Mouse (Mus musculus) left cerebral cortex, postnatal 36 days (tissue): Measurements from ENCODE around the gene Slamf9. TPM values are rescaled to one million over a fixed set of nuclear protein-coding genes. Genes with fewer than 3 reads are reported as not detected.
A peak's percentile ranks its signal among the peaks of the same experiment; 100 is the strongest.

Source experiments
- DNase-seq, 2 experiments: peaks; one replicate each; pipeline ENCODE4 v3.0.0; 2021 to 2022; ENCODE audit warnings: low spot score in 2 of 2, mixed read lengths in 1 of 2
- intact Hi-C: fragments of 180-260 bp; cut with DNase I; formaldehyde crosslinking; loops from one replicate; pipeline ENCODE4 v1.15.1; 2025
- total RNA-seq, 2 experiments: library from RNA; stranded (reverse); gene quantifications; 2 replicates each; pipeline ENCODE4 v1.2.3; 2021

Gene Slamf9
- total RNA-seq, 2 experiments from 2014 or later: 0.49 to 0.82 TPM

DNA sequence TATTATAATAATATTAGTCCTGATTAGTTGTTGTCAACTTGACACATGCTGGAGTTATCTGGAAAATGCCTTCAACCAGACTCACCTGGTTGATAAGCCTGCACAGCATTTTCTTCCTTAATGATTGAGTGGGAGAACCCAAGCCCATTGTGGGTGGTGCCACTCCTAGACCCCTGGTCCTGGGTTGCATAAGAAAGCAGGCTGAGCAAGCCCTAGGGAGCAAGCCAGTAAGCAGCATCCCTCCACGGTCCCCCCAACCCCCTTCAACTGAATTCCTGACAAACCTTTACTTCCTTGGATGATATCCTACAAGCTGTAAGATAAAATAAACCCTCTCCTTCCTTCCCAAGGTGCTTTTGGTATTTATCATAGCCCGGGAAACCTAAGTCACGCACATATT, 18.0 kb upstream of the Slamf9 start:
- DNase-seq: no peak
- intact Hi-C loops: no loop called here

DNA sequence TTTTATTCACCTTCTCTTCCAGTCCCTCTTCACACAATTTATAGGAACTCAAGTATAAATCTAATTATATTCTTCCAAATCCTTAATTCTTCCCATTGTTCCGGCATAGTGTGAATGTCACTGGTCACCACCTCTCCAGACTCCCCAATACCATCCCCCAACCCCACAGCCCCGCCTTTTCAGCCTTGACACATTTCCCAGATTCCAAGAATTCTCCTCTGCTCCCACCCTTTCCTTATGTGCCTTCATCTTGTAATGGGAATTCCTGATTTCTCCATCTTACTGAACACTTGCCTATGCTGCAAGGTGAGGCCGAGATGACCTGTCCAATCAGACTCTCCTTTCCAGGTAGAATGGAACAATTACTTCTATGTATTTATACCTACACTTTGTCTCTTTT, 17.1 kb upstream of the Slamf9 start:
- intact Hi-C loops: no loop called here
- DNase-seq: no peak

DNA sequence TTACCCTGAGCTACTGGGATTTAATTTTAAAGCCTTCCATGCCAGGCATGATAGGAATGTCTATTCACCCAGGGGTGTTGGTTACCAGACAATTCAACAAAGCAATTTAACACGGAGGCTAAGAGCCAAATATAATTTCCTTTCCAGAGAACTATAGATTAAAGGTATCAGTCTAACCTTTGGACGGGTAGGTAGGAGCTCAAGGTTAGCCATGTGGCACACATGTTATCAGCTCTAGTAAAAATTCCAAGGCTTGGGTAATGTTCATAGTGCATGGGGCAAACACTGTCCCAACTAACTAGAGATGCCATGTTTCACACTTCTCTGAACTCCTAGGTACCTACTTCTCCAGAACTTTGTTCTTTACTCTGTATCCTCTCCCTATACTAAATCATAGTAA, 13.6 kb upstream of the Slamf9 start:
- no peak for DNase-seq
- intact Hi-C loops: no loop called here

DNA sequence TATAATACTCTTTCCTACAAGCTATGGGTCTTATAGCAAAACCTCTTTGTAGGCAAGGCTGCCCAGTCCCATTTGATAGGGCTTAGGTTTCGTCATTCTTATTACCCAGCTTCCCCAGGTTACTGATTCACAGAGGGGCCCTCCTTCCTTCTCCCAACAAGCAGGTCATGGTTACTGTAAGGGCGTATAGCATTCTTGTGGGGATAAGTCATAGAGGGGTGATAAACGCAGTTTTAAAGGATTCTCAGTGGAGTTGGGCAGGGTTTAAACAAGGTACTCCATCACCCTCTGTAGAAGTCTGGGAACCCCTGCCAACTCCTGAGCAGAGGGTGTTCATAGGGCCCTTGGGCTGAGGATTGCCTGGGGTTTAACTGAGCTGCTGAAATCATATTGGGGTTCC, 12.6 kb upstream of the Slamf9 start:
- no peak for DNase-seq

DNA sequence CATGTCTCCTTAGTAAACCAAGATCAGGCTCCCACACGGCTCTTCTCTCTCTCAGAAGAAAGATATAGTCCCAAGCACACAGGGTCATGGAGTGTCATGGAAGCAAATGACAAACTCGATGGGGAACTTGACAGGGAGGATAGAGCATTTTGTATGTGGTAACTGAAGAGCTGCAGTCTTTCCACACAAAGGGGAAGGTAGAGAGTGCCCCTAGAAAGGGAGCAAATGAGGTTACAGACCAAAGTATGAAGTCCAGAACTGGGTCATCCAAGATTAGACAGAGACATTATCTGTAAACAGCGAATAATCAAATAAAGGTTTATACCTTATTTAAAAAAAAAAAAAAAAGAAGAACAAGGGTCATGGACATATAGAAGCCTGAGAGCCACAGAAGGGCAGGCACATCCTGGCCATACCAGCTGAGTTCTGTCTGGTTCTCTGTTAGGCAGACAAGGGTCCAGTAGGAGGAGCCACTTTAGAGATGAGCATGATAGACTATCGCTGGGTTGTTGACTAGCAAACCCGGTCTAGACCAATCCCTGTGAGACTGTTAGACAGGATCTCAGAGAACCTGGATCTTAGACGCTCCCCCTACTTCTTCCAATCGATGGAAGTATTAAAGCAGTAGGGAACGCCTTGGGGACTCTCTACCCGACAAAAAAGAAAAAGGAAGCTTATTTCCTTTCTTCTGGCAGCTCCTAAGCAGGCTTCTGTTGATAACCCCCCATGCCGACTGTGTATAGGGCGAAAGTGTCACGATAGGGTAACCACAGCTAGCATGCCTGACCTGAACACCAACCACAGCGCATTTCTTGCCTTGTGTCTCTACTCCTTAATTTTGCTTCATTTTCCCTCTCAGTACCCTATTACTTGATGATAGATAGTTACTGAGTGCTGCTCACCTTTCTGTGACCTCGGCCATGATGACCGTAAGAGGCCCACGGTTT, 11.5 kb upstream of the Slamf9 start:
- intact Hi-C loops: no loop called here
- DNase-seq: no peak

More for the DNA sequence above, 12.6 kb upstream of the Slamf9 start:
- intact Hi-C loops: no loop called here

DNA sequence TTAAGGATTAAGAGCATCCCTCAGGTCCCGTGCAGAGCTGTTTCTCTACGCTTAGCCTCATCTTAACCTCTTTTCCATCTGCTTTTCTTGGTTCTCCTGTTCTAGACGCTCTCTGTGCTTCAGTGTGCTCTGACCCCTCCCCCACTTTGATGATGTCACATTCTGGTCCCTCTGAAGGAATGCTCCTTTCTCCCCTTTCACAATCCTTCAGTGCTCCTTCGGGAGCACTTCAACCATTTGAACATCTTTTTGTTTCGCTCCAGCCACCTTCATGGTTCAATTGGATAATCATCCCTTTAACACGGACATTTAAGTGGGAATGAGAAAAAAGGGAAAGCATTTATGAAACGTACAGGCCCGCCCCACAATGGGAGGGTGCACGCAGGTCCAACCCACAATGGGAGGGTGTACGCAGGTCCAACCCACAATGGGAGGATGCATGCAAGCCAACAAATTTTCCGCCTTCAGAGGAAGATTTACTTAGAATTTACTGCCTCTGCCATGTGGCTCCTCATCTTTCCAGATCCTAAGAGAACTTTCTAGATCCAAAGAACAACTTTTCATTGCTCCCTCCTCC, 6.8 kb upstream of the Slamf9 start:
- DNase-seq: no peak
- intact Hi-C loops: no loop called here

DNA sequence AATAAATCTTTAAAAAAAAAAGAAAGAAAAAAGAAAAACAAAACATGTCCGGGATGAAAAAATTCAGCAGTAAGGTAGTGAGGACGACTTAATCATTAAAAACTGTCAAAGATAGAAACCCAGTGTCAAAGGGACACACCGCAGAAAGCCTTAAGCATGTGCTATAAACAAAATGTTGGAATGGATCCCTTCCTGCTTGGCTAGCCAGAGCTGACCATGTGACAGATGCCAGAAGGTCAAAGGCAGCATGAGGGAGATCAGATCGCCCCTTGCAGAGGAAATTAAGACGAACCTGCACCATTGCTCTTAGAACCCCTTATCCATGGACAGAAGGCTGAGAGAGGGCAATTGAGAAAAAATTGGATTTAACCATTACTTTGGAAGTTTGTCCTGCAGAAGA, 5.8 kb upstream of the Slamf9 start:
- DNase-seq: no peak
- intact Hi-C loops: no loop called here

DNA sequence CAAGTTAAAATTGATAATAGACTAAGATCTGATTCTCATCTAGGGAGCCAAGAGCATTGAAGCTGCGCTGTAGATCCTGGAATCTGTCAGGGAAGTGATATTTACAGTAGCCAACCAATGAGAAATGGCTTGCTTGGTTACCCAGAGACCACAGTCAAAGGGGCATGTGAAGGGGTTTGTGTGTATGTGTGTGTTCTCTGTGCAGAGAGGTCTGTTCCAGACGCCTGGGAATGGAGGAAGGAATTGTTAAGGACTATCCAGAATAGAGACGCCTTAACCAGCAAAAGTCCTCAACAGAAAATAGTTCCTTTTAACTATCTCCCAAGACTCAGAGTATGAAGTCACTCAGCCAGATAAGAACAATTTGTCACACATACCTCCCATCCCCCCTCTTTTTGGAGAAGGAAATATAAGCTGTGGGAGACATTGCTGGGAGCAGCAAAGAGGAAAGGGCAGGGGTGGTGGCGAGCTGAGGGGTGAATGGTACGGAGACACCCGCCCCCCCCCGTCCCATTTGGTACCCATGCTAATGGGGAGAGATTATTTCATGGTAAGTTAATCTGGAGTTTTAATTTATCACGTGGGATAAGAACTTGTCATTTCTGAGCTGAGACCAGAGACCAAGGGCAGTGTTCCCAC, 5.2 kb upstream of the Slamf9 start:
- DNase-seq: no peak
- intact Hi-C loops: no loop called here

DNA sequence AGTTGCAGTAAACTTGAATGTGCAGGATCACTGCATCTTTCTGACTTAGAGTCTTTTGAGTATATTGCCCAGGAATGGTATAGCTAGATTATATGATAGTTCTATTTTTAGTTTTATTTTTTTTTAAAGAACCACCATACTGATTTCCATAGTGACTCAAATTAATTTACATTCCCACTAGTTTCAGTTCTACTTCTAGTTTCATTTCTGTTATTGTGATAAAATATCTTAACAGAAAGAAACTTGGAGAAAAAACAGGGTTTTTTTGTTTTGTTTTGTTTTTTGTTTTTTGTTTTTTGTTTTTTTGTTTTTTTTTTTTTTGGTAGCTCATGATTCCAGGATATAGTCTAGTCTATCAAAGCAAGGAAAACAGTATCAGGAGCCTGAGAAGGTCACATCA, 2.2 kb upstream of the Slamf9 start:
- DNase-seq: no peak
- intact Hi-C loops: no loop called here

DNA sequence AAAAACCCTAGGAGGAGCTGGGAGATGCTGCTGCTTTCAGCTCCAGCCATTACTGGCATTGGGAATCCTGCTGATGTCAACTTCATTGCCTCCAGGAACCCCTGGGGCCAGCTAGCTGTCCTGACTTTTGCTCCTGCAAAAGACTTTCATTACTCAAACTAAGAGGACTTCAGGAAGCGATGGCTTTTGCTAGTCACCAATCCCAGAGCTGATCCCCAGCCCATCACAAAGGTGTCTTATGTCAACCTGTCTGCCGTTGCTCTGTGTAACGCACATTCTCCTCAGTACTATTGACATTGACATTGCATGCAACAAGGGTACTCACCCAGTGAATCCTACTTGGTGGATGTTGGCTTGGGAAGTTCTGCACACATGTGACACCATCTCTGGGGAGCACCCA, 962 bp upstream of the Slamf9 start:
- intact Hi-C loops: no loop called here
- DNase-seq: no peak

DNA sequence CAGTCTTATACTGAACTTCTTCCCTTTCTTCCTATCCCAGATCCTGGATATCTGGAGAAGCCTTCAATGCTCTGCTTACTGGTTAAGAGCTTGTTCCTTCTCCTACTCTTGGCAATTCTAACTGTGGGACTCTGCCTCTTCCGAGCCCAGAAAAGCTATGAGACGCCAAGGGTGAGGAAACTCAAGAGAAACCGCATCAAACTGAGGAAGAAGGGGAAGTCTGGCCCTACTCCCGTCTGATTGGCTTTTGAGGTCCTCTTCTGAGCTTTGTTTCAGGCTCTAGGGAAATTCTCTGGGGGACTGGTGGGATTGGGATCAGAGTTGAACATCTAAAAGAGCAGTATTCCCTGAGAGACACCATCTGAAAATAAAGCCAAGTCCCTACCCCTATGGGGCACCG, 2.9 kb downstream of the Slamf9 start:
- DNase-seq: no peak
- intact Hi-C loops: no loop called here

DNA sequence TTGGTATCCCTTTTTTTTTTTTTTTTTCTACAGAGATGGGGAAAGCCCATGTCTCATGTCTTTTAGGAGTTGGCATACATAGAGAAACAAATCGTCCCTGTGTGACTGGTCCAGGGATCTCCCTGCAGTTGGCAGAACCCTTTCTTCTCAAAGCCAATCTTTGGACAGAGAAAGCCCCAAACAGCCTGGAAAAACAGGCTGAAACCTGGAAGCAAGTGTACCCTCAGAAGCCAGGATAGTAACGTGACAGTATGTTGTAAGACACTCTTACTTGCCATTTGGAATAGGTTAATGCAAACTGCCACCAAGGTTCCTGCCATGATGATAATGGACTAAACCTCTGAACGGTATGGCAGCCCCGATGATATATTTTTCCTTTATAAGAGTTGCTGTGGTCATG, 5.2 kb downstream of the Slamf9 start:
- intact Hi-C loops: no loop called here
- DNase-seq: no peak

DNA sequence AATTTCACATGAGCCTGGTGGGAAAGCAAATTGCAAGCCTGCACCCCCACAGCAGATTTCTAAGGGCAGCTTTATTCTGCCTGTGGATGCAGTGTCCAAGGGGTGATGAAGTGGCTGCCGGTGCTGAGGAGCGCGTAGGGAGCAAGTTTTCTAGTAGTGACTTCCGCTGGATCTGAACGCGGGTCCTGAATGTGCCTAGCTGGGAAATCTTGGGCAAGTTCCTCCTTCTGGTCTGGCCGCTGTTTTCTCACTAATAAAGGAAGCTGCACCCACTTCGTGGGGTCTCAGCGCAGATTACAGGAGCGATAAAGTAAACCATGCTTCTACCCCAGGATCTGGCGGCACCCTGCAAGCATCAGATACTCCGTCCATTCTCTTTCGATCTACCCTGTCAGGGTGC, 6.0 kb downstream of the Slamf9 start:
- intact Hi-C loops: no loop called here
- no peak for DNase-seq

DNA sequence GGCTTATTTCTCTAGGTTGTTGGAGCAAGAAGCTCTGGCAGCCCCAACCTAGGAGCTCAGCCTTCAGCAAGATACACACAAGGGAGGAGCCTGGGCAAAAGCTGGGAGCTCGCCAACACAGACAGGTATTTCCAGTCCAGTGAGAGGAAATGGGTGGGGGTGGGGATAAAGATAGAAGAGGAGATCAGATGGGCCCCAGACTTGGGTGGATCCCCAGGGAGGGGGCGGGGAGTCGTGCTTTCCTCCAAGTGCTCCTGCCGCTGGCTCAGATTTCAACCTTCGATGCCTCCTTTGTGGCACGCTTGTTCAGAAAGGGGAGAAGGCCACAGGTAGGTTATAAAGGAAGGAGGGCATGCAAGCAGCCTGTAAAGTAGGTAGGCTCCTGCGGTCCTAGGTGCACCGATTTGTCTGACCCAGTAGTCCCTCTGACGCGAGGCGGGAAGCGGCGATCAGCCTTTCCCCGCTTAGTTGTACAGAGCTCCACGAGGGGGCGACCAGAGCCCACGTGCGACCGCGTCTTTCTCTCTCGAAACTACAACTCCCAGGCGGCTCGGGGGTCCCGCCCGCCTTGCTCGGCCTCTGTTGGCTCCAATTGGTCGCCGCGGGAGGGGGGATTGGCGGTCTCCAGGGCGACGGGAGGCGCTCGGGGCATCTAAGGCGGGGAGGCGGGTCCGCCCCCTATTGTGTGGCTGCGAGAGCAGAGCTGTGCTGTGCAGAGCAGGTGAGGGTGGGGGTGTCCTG, 6.6 kb downstream of the Slamf9 start, which contains the start of gene Igsf9:
Igsf9 (plus strand) TSS at position 249 of the 741 bp plus-strand sequence.
- peak; percentile 89 to 91 for DNase-seq
- intact Hi-C loops: no loop called here

DNA sequence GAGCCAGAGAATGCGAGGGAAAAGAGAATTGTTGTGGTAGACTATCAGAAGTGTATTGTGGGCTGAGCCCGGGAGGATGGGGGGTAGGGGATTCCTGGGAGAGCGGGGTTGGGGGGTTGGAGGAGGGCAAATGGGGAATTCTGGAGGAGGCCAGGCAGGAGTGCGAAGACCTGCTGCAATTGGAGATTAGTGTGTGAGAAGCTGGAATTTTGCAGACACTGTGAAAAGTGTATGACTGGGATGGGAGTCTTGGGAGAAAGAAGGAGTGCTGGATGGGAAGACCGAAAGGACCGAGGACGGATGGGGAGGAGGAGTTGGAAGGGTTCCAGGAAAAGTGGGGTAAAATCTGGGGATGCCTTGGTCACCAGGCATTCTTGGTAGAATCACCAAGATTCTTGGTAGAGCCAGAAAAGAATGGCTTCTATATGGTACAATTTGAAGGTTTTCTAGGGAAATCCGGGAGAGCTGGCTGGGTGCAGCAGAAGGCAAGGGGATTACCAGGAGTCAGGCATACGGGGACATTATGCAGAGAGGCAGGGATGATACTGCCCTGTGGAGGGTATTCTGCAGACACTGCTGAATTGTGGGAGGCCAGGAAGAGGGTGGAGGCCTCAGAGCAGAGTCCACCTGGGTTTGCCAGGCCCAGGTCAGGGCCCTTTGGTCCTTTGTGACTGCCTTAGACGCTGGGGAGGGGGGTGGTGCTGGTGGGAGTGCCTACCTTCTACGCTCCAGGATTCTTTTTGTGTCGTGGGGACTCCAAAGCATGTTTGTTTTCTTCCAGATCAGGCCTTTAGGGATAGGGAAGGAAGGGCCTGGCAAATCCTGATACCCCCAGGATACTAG, 7.6 kb downstream of the Slamf9 start:
- intact Hi-C loops: no loop called here
- no peak for DNase-seq

DNA sequence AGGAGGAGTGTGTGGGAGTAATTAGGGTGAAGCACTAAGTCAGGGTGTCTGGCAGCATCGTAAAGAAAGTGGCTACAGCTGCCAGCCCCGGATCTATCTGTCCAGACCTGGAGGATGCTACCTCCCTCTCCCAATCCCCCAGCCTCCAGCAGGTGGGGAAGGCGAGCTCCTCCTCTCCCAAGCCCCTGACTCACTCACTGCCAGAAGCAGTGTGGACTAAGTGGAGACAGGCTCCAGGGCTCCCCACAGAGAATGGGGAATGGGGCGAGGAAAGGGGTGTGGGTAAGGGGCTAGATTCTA, 8.2 kb downstream of the Slamf9 start:
- intact Hi-C loops: no loop called here
- no peak for DNase-seq

DNA sequence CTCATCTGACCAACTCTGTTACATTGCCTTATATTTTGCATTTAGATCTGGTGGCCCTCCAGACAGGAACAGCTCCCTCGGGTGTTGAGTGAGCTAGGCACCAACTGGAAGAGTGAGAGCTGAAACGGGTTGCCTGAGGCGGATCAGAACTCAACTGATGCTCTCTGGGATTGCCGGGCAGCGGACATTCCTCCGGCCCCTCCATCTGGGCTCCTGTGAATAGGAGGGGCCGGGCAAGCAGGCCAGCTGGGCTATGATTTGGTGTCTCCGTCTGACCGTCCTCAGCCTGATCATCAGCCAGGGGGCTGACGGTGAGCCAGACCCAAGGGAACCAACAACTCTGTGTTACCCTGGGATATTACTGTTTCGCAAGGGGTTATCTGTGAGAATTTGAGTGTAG, 9.1 kb downstream of the Slamf9 start:
- DNase-seq: no peak
- intact Hi-C loops: no loop called here

DNA sequence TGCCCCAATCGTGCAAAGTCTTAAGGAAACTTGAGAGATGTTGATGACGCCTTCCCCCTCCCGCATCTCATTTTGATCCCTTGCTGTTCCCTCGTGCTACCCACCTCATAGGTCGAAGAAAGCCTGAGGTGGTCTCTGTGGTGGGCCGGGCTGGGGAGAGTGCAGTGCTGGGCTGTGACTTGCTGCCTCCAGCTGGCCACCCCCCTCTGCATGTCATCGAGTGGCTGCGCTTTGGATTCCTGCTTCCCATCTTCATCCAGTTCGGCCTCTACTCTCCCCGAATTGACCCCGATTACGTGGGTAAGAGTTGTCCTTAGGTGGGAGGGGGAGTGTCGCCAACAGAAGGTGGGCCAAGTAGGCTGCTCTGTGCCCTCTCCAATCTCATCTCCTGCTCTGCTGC, 9.5 kb downstream of the Slamf9 start:
- intact Hi-C loops: no loop called here
- no peak for DNase-seq

DNA sequence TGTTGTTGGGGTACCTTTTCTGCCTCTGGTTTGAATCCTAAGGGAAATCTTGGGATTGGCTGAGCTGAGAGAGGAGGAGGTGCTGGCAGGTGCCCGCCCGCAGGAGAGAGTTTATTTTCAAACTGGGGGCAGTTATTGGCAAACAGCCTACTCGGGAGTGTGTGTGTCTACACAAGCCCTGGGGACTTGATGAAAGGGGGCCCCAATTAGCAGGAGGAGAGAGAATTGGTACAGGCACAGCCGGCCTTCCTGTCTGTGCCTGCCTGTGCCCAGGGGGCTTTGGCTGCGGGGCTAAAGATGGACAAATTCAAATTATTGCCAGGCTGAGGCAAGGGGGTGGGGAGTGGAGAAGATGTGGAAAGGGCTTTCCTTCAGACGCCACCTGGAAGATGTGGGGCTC, 10.7 kb downstream of the Slamf9 start:
- no peak for DNase-seq
- intact Hi-C loops: no loop called here

DNA sequence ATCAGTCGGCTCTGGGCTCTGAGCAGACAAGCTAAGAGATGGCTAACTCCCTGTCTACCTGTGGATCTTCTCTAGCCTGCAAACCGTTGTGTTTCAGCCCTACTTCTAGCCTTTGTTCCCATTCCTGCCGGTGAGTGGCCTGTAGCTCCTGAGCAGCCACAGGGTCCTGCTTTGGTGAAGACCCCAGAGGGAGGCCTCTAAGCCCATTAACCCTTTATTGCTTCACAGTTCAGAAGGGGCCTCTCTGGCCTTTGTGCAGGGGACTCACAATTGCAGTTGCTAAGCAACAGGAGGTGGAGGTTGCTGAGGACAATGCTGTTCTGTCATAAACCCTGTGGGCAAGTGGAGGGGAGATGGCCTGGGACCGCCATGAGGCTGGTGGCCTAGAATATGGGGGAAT, 11.1 kb downstream of the Slamf9 start:
- intact Hi-C loops: no loop called here
- no peak for DNase-seq
